Mouse (Mus musculus): ENCODE results near the gene Rrnad1. TPM values are rescaled to one million over a fixed set of nuclear protein-coding genes. Genes with fewer than 3 reads are reported as not detected.
"Not testable (repeated sequence)": the region's sequence is repeated elsewhere in the genome, so short reads cannot be mapped to it uniquely, and the experiment has no call there.

Gene Rrnad1
- polyA plus RNA-seq, 1 experiment from 2014 or later: 23.0 TPM

DNA sequence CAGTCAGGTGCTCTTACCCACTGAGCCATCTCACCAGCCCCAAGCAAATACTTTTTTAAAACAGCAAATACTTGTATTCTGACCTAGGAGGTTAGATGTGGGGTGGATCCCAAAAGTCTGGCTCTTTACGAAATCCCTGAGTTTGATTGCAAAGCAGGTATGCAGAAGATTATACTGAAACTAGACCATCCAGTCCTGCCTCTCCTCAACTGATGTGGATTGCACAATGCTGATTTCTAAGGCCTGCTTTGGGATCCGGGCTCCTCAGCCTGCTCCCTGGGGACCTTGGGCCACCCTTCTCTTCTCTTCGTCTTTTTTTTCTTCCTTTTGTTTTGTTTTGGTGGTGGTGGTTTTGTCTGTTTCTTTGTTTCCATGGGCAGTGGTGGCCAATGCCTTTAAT lies 39.0 kb downstream of the Rrnad1 start:
- WGBS: 64% methylated on average over 3 of the region's 3 CpGs
- no peaks in the 10 kb centered on the region for H3K27me3 ChIP-seq
- no peak overlapping the region for H3K4me2 ChIP-seq
- H3K9ac ChIP-seq: no peak overlapping the region
- no peak overlapping the region for H3K4me3 ChIP-seq (replicated peaks)
- no peak for ATAC-seq (replicated peaks; ENCODE audit: low FRiP score)
- H3K4me1 ChIP-seq: 0 out of 2 replicates have a peak, but pooled peaks cover under 1% of the 10 kb centered on the region
- H3K27ac ChIP-seq: no peak overlapping the region
- no peaks in the 10 kb centered on the region; the same call in 1 of the 2 replicates for H3K9me3 ChIP-seq (replicated peaks)
- H3K36me3 ChIP-seq: no peaks in the 10 kb centered on the region

DNA sequence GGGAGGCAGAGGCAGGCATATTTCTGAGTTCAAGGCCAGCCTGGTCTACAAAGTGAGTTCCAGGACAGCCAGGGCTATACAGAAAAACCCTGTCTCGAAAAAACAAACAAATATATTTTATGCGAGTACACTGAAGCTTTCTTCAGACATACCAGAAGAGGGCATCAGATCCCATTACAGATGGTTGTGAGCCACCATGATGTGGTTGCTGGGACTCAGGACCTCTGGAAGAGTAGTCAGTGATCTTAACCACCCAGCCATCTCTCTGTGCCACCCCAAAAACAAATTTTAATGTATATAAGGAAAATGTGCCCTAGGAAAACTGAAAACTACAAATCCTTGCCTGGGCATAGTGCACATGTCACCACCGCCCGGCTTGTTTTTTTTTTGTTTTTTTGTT lies 43.1 kb downstream of the Rrnad1 start:
- H3K9me3 ChIP-seq (replicated peaks); H3K4me3 ChIP-seq (replicated peaks); ATAC-seq (replicated peaks; ENCODE audit: low FRiP score); H3K27ac ChIP-seq; H3K9ac ChIP-seq; H3K36me3 ChIP-seq; H3K27me3 ChIP-seq; H3K4me2 ChIP-seq: not testable (repeated sequence)
- WGBS: 88% methylated on average over 4 of the region's 4 CpGs
- H3K4me1 ChIP-seq: peaks cover 19% of the 10 kb centered on the region

DNA sequence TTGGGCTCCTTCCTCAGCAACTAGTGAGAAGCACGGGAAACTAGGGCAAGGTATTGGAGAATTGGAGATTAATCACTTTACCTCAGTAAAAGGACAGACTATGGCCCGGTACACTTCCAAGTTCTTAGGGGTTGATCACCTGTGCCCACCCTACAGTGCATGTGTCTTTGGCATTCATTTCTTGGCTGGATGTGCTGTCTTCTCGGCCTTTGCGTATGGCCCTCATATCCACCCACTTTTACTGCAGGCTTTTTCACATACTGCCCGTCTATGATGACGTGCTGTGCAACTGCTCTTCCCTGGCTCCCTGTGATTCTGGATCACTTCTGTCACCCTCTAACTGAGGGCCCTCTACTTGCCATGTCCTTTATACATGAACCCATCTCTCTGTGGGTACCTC lies 44.1 kb downstream of the Rrnad1 start:
- no peak for ATAC-seq (replicated peaks; ENCODE audit: low FRiP score)
- 0 out of 2 replicates have a peak overlapping the region, but pooled peaks have one; percentile 4 for H3K9ac ChIP-seq
- no peaks in the 10 kb centered on the region for H3K27me3 ChIP-seq
- H3K27ac ChIP-seq: 0 out of 2 replicates have a peak overlapping the region, but pooled peaks have one; percentile 45
- H3K9me3 ChIP-seq (replicated peaks): no peaks in the 10 kb centered on the region; the same call in 1 of the 2 replicates
- H3K4me1 ChIP-seq: peaks cover 19% of the 10 kb centered on the region
- peaks cover 1% of the 10 kb centered on the region; the same call in 1 of the 2 replicates for H3K36me3 ChIP-seq
- 84% methylated on average over 6 of the region's 6 CpGs for WGBS
- H3K4me2 ChIP-seq: peak overlapping the region; percentile 65
- peak overlapping the region; percentile 97 for H3K4me3 ChIP-seq (replicated peaks)

DNA sequence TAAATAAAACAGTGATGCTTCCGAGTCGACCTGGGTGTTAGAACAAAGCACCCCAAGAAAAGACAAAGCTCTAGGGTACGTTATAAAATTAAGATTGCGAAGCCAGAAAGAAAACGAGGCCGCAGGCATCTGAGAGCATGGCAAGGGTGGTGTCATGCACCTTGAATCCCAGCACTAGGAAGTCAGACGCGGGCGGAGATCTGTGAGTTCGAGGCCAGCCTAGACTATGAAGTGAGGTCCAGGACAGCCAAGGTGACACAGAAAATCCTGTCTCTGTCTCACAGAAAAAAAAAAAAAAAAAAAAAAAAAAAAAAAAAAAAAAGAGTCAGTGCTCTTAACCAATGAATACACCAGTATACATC lies 44.5 kb downstream of the Rrnad1 start:
- peak; percentile 19 for ATAC-seq (replicated peaks; ENCODE audit: low FRiP score)
- Histone ChIP-seq H3K4me2 (peak overlapping the region; percentile 65), H3K9ac (peak overlapping the region; percentile 33; the same call in 1 of the 2 replicates), H3K4me1 (peaks cover 19% of the 10 kb centered on the region), H3K36me3 (peaks cover 6% of the 10 kb centered on the region; the same call in 1 of the 2 replicates), H3K27ac (peak overlapping the region; percentile 45; the same call in 1 of the 2 replicates), H3K27me3 (no peaks in the 10 kb centered on the region), H3K9me3 (replicated peaks) (no peaks in the 10 kb centered on the region; the same call in 1 of the 2 replicates), H3K4me3 (replicated peaks) (peak overlapping the region; percentile 97)
- 13% methylated on average over 10 of the region's 10 CpGs for WGBS

DNA sequence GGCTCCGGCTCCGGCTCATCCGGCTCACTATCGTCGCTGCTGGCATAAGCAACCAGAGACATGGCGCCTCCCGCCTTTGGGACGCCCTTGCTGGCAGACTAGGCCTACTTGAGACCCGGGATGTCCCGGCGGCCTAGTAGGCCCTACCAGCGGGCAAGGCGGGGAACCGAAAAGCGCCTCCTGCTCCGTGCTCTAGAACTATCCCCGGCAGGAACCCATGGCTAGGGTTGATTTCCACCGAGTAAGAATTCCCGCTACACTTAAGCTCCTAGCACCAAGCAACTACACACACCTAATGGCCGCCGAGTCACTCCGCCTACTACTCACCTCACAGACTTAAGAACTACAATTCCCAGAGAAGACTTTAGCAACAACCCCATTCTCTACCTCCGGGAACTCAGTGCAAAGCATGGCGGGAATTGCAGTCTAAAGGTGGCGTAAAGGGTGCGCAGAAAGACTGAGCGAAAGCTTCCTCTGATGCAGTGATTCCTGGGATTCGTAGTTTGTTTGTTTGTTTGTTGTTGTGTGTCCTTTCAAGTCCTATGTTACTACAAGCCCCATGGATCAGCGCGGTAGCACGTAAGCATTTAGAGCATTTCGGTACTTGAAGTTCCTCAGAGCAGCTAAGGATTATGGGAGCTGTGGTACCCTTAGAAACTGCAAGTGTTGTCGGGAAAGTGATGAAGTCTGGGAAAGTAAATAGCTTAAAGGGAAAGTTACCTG lies 45.1 kb downstream of the Rrnad1 start, which contains the start of gene Prcc:
Gene Prcc (minus strand): TSS at position 328 of the 723 bp plus-strand sequence.
- Histone ChIP-seq H3K27me3 (no peaks in the 10 kb centered on the region), H3K4me1 (peaks cover 19% of the 10 kb centered on the region), H3K9ac (peak within 1 kb of the TSS; percentile 93), H3K4me2 (peak within 1 kb of the TSS; percentile 76), H3K4me3 (replicated peaks) (peak within 1 kb of the TSS; percentile 97), H3K27ac (peak within 1 kb of the TSS; percentile 92), H3K36me3 (peaks cover 11% of the 10 kb centered on the region), H3K9me3 (replicated peaks) (no peaks in the 10 kb centered on the region; the same call in 1 of the 2 replicates)
- WGBS: under 1% methylated on average over 33 of the region's 33 CpGs
- ATAC-seq (replicated peaks; ENCODE audit: low FRiP score): peak; percentile 98

DNA sequence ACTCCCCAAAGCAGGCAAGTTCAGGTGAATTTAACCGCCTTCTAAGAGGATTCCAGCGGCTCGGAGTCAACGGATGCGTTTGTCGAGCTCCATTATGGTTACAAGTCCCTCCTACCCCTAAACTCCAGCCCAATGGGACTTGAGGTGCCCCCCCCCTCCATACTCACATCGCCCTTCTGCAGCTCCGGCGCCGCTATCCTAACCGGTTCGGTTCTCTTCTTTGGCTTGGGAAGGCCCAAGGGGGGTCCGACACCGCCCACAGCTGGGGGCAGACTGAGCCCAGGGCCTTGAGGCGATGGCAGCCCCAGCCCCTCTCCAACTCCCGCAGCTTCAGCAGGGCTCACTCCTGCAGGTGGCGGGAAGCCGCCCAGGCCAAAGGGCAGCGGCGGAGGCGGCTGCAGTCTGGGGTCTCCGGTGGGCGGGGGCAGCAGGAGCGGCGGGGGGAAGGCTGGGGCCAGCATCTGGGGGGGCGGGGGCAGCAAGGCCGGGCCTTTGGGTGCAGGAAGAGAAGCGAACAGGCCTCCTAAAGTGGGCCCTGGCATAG lies 45.7 kb downstream of the Rrnad1 start:
- peak; percentile 38 for ATAC-seq (replicated peaks; ENCODE audit: low FRiP score)
- peaks cover 18% of the 10 kb centered on the region for H3K36me3 ChIP-seq
- under 1% methylated on average over 27 of the region's 28 CpGs for WGBS

DNA sequence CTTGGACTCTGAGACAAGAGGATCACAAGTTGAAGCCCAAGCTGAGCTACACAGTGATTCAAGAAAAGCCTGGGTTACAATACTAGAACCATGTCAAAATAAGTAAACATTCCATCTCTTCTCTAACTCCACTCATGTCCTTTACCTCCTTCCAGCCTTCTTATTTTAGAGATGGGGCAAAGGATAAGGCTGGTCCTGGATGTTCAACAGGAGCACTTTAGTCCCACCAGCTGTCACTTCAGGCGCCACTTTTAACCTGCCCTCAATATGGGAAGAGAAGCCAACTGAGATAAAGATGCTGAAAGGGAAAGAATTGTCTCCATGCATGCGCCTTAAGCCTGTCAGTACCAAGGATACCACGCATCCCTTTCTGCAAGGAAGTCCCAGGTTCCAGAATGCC lies 46.2 kb downstream of the Rrnad1 start:
- H3K4me3 ChIP-seq (replicated peaks): peak overlapping the region; percentile 97
- no peaks in the 10 kb centered on the region for H3K27me3 ChIP-seq
- peak overlapping the region; percentile 76 for H3K4me2 ChIP-seq
- H3K36me3 ChIP-seq: peaks cover 20% of the 10 kb centered on the region
- under 1% methylated on average over 3 of the region's 3 CpGs for WGBS
- H3K9ac ChIP-seq: peak overlapping the region; percentile 93
- peak overlapping the region; percentile 92 for H3K27ac ChIP-seq
- H3K4me1 ChIP-seq: peaks cover 19% of the 10 kb centered on the region
- no peaks in the 10 kb centered on the region; the same call in 1 of the 2 replicates for H3K9me3 ChIP-seq (replicated peaks)
- ATAC-seq (replicated peaks; ENCODE audit: low FRiP score): no peak

More for the DNA sequence above, 45.7 kb downstream of the Rrnad1 start:
- peak overlapping the region; percentile 92 for H3K27ac ChIP-seq
- H3K4me2 ChIP-seq: peak overlapping the region; percentile 76
- peak overlapping the region; percentile 97 for H3K4me3 ChIP-seq (replicated peaks)
- peak overlapping the region; percentile 93 for H3K9ac ChIP-seq
- peaks cover 19% of the 10 kb centered on the region for H3K4me1 ChIP-seq
- no peaks in the 10 kb centered on the region; the same call in 1 of the 2 replicates for H3K9me3 ChIP-seq (replicated peaks)
- H3K27me3 ChIP-seq: no peaks in the 10 kb centered on the region

DNA sequence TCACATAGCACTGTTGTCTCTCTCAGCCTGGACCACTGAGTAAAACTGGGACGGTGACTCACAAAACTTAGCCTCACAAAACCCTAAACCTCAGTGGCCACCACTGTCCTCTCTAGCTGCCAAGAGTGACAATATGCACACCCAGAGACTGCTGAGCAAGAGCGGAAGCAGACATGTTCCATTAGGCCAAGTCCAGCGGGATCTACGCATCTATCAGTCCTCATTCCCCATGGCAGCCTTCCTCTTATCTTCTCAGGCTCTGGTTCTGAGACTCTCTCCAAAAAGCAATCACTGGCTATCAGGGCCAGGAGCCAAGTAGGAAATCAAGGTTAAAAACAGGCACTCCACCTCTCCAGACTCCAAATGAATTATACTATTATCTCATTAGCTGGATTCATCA lies 52.8 kb downstream of the Rrnad1 start:
- H3K27ac ChIP-seq: no peak overlapping the region
- no peaks in the 10 kb centered on the region for H3K9me3 ChIP-seq (replicated peaks)
- H3K36me3 ChIP-seq: peaks cover 62% of the 10 kb centered on the region
- H3K4me1 ChIP-seq: no peaks in the 10 kb centered on the region
- ATAC-seq (replicated peaks; ENCODE audit: low FRiP score): no peak
- no peak overlapping the region for H3K9ac ChIP-seq
- no peak overlapping the region for H3K4me2 ChIP-seq
- no peak overlapping the region for H3K4me3 ChIP-seq (replicated peaks)
- WGBS: 86% methylated on average over 4 of the region's 4 CpGs
- no peaks in the 10 kb centered on the region for H3K27me3 ChIP-seq

Other genes starting within 250 kb of the Rrnad1 start
- 0.66 and 0.84 TPM in 2 replicates for gene Lrrc71, start 182.1 kb downstream of the Rrnad1 start, polyA plus RNA-seq (2015; fragmentation: Nextera tagmentation; extraction: Ambion mirVana)
- 6.1 and 8.4 TPM in 2 replicates for gene Ntrk1, start 135.6 kb downstream of the Rrnad1 start, polyA plus RNA-seq (2015; fragmentation: Nextera tagmentation; extraction: Ambion mirVana)
- 1.2 and 1.5 TPM in 2 replicates for gene Insrr, start 133.8 kb downstream of the Rrnad1 start, polyA plus RNA-seq (2015; fragmentation: Nextera tagmentation; extraction: Ambion mirVana)
- 40.8 and 51.0 TPM in 2 replicates for gene Pear1, start 106.4 kb downstream of the Rrnad1 start, polyA plus RNA-seq (2015; fragmentation: Nextera tagmentation; extraction: Ambion mirVana)
- gene Sh2d2a, start 84.0 kb downstream of the Rrnad1 start, polyA plus RNA-seq (2015; fragmentation: Nextera tagmentation; extraction: Ambion mirVana): 0.09 TPM in 1 of 2 replicates, not detected in the other
- 14.4 and 16.1 TPM in 2 replicates for gene Prcc, start 45.1 kb downstream of the Rrnad1 start, polyA plus RNA-seq (2015; fragmentation: Nextera tagmentation; extraction: Ambion mirVana)
- gene Hdgf, start 24.4 kb downstream of the Rrnad1 start, polyA plus RNA-seq (2015; fragmentation: Nextera tagmentation; extraction: Ambion mirVana): 221 and 234 TPM in 2 replicates
- 85.4 TPM in 2 replicates for gene Mrpl24, start 11.2 kb downstream of the Rrnad1 start, polyA plus RNA-seq (2015; fragmentation: Nextera tagmentation; extraction: Ambion mirVana)
- gene Isg20l2, start 403 bp downstream of the Rrnad1 start, polyA plus RNA-seq (2015; fragmentation: Nextera tagmentation; extraction: Ambion mirVana): 62.5 and 64.3 TPM in 2 replicates
- gene Crabp2, start 17.9 kb upstream of the Rrnad1 start, polyA plus RNA-seq (2015; fragmentation: Nextera tagmentation; extraction: Ambion mirVana): 81.1 and 82.3 TPM in 2 replicates
- 31.1 and 34.6 TPM in 2 replicates for gene Nes, start 40.4 kb upstream of the Rrnad1 start, polyA plus RNA-seq (2015; fragmentation: Nextera tagmentation; extraction: Ambion mirVana)
- 0.17 and 0.33 TPM in 2 replicates for gene Bcan, start 69.5 kb upstream of the Rrnad1 start, polyA plus RNA-seq (2015; fragmentation: Nextera tagmentation; extraction: Ambion mirVana)
- gene Hapln2, start 96.9 kb upstream of the Rrnad1 start, polyA plus RNA-seq (2015; fragmentation: Nextera tagmentation; extraction: Ambion mirVana): 0.12 and 0.23 TPM in 2 replicates
- 38.2 and 45.4 TPM in 2 replicates for gene Gpatch4, start 112.4 kb upstream of the Rrnad1 start, polyA plus RNA-seq (2015; fragmentation: Nextera tagmentation; extraction: Ambion mirVana)
- 164 and 174 TPM in 2 replicates for gene Naxe, start 127.8 kb upstream of the Rrnad1 start, polyA plus RNA-seq (2015; fragmentation: Nextera tagmentation; extraction: Ambion mirVana)
- not detected in 2 replicates for gene Ttc24, start 147.6 kb upstream of the Rrnad1 start, polyA plus RNA-seq (2015; fragmentation: Nextera tagmentation; extraction: Ambion mirVana)
- 18.5 and 22.1 TPM in 2 replicates for gene Iqgap3, start 151.3 kb upstream of the Rrnad1 start, polyA plus RNA-seq (2015; fragmentation: Nextera tagmentation; extraction: Ambion mirVana)
- gene Mef2d, start 211.7 kb upstream of the Rrnad1 start, polyA plus RNA-seq (2015; fragmentation: Nextera tagmentation; extraction: Ambion mirVana): 18.5 and 21.5 TPM in 2 replicates